Mouse (Mus musculus) midbrain, embryonic 10.5 days (tissue): ENCODE measurements around the gene Tmem186. TPM values are rescaled to one million over a fixed set of nuclear protein-coding genes. Genes with fewer than 3 reads are reported as not detected.

ENCODE experiments used
- DNase-seq: peaks from one replicate; pipeline ENCODE4 v3.0.0-alpha.2; 2017; ENCODE audit warnings: low spot score
- H3K27ac ChIP-seq: fragments of 300-500 bp; sonication (generic); replicated peaks from 2 replicates; pipeline ENCODE4 v1.5.1; 2016; ENCODE audit warnings: mild to moderate bottlenecking
- H3K27me3 ChIP-seq: fragments of 300-500 bp; sonication (generic); 2 replicates; pipeline ENCODE4 v1.6.1; 2016; ENCODE audit warnings: low read depth, mild to moderate bottlenecking; ENCODE audit not compliant: poor library complexity, severe bottlenecking
- H3K36me3 ChIP-seq: fragments of 300-500 bp; sonication (generic); 2 replicates; pipeline ENCODE4 v1.6.1; 2016; ENCODE audit warnings: mild to moderate bottlenecking, moderate library complexity
- H3K4me1 ChIP-seq: fragments of 300-500 bp; sonication (generic); 2 replicates; pipeline ENCODE4 v1.6.1; 2016
- H3K4me3 ChIP-seq: fragments of 300-500 bp; sonication (generic); 2 replicates; pipeline ENCODE4 v1.5.1; 2016; ENCODE audit warnings: mild to moderate bottlenecking, moderate library complexity
- H3K9me3 ChIP-seq: fragments of 300-500 bp; sonication (generic); replicated peaks from 2 replicates; pipeline ENCODE4 v1.6.1; 2016; ENCODE audit warnings: mild to moderate bottlenecking
- WGBS: fragments of 180-500 bp; shearing (Covaris S2); methylation state at CpG from one replicate; pipeline ENCODE4 v1.1.7; 2016; 5-methylcytosine and 5-hydroxymethylcytosine counted together
- polyA plus RNA-seq: library from polyadenylated mRNA; unstranded; fragments of >200 nt; fragmentation: Nextera tagmentation; extraction: Ambion mirVana; gene quantifications from 2 replicates; pipeline ENCODE4 v1.2.1, GENCODE M21; 2016

Gene Tmem186
- polyA plus RNA-seq, 1 experiment from 2014 or later, result 25.7 TPM

GRCm38 (mm10) chr16:8663606-8664539 lies 26.4 kb upstream of the Tmem186 start:
- H3K9me3 ChIP-seq, result no peaks in the 10 kb centered on the region
- no peaks in the 10 kb centered on the region for H3K27me3 ChIP-seq
- peaks cover 32% of the 10 kb centered on the region for H3K4me1 ChIP-seq
- H3K27ac ChIP-seq, result no peak overlapping the region
- H3K4me3 ChIP-seq, result no peak overlapping the region
- H3K36me3 ChIP-seq, result peaks cover 93% of the 10 kb centered on the region
- WGBS, result 91% methylated on average over 24 of the region's 24 CpGs
- DNase-seq, result no peak

GRCm38 (mm10) chr16:8663022-8663421 lies 25.5 kb upstream of the Tmem186 start:
- Histone ChIP-seq H3K36me3 (peaks cover 93% of the 10 kb centered on the region), H3K27ac (no peak overlapping the region), H3K27me3 (no peaks in the 10 kb centered on the region), H3K4me1 (peaks cover 23% of the 10 kb centered on the region), H3K9me3 (no peaks in the 10 kb centered on the region), H3K4me3 (no peak overlapping the region)
- 88% methylated on average over 2 of the region's 2 CpGs for WGBS
- no peak for DNase-seq

- H3K4me1 ChIP-seq, result no peaks in the 10 kb centered on the region
- H3K27ac ChIP-seq, result no peak overlapping the region
- no peaks in the 10 kb centered on the region for H3K9me3 ChIP-seq
- peaks cover 93% of the 10 kb centered on the region for H3K36me3 ChIP-seq
- no peak for DNase-seq
- WGBS, result 93% methylated on average over 4 of the region's 4 CpGs
- H3K4me3 ChIP-seq, result no peak overlapping the region
- H3K27me3 ChIP-seq, result no peaks in the 10 kb centered on the region
These were observed 21.3 kb upstream of the Tmem186 start for GRCm38 (mm10) chr16:8658764-8659163.

- H3K27me3 ChIP-seq, result no peaks in the 10 kb centered on the region
- H3K4me1 ChIP-seq, result no peaks in the 10 kb centered on the region
- whole genome bisulfite sequencing, result 84% methylated on average over 4 of the region's 4 CpGs
- no peak overlapping the region for H3K27ac ChIP-seq
- no peaks in the 10 kb centered on the region for H3K9me3 ChIP-seq
- no peak for DNase-seq
- H3K4me3 ChIP-seq, result no peak overlapping the region
- peaks cover 93% of the 10 kb centered on the region for H3K36me3 ChIP-seq
These were observed 20.8 kb upstream of the Tmem186 start for GRCm38 (mm10) chr16:8658349-8658748.

GRCm38 (mm10) chr16:8656256-8656655 lies 18.7 kb upstream of the Tmem186 start:
- Histone ChIP-seq H3K27ac (no peak overlapping the region), H3K4me3 (no peak overlapping the region), H3K27me3 (no peaks in the 10 kb centered on the region), H3K4me1 (no peaks in the 10 kb centered on the region), H3K9me3 (no peaks in the 10 kb centered on the region), H3K36me3 (peaks cover 91% of the 10 kb centered on the region)
- 77% methylated on average over 2 of the region's 2 CpGs for WGBS
- no peak for DNase-seq

GRCm38 (mm10) chr16:8655599-8655998 lies 18.1 kb upstream of the Tmem186 start:
- Histone ChIP-seq H3K36me3 (peaks cover 92% of the 10 kb centered on the region), H3K4me1 (no peaks in the 10 kb centered on the region), H3K27ac (no peak overlapping the region), H3K9me3 (no peaks in the 10 kb centered on the region), H3K4me3 (no peak overlapping the region), H3K27me3 (no peaks in the 10 kb centered on the region)
- WGBS, result 86% methylated on average over 9 of the region's 9 CpGs
- no peak for DNase-seq

GRCm38 (mm10) chr16:8655108-8655507 lies 17.6 kb upstream of the Tmem186 start:
- Histone ChIP-seq H3K9me3 (no peaks in the 10 kb centered on the region), H3K36me3 (peaks cover 90% of the 10 kb centered on the region), H3K4me3 (no peak overlapping the region), H3K27me3 (no peaks in the 10 kb centered on the region), H3K27ac (no peak overlapping the region), H3K4me1 (no peaks in the 10 kb centered on the region)
- WGBS, result 91% methylated on average over 6 of the region's 6 CpGs
- DNase-seq, result no peak

- Histone ChIP-seq H3K4me1 (no peaks in the 10 kb centered on the region), H3K4me3 (no peak overlapping the region), H3K27ac (no peak overlapping the region), H3K36me3 (peaks cover 91% of the 10 kb centered on the region), H3K27me3 (no peaks in the 10 kb centered on the region), H3K9me3 (no peaks in the 10 kb centered on the region)
- DNase-seq, result no peak
- WGBS, result 91% methylated on average over 3 of the region's 3 CpGs
These were observed 12.5 kb upstream of the Tmem186 start for GRCm38 (mm10) chr16:8650007-8650406.

GRCm38 (mm10) chr16:8645546-8645945 lies 8.0 kb upstream of the Tmem186 start:
- no peak overlapping the region for H3K27ac ChIP-seq
- H3K36me3 ChIP-seq, result peaks cover 88% of the 10 kb centered on the region
- WGBS, result 88% methylated on average over 6 of the region's 6 CpGs
- no peak overlapping the region for H3K4me3 ChIP-seq
- H3K4me1 ChIP-seq, result no peaks in the 10 kb centered on the region
- DNase-seq, result no peak
- H3K9me3 ChIP-seq, result no peaks in the 10 kb centered on the region
- H3K27me3 ChIP-seq, result no peaks in the 10 kb centered on the region

- Histone ChIP-seq H3K4me3 (no peak overlapping the region), H3K36me3 (peaks cover 79% of the 10 kb centered on the region), H3K27ac (no peak overlapping the region), H3K27me3 (no peaks in the 10 kb centered on the region), H3K4me1 (peaks cover 2% of the 10 kb centered on the region), H3K9me3 (no peaks in the 10 kb centered on the region)
- DNase-seq, result peak; percentile 34
- WGBS, result 80% methylated on average over 2 of the region's 2 CpGs
These were observed 6.3 kb upstream of the Tmem186 start for GRCm38 (mm10) chr16:8643855-8644254.

GRCm38 (mm10) chr16:8639466-8640191 lies 2.1 kb upstream of the Tmem186 start:
- DNase-seq, result no peak
- Histone ChIP-seq H3K4me3 (no peak overlapping the region), H3K36me3 (peaks cover 52% of the 10 kb centered on the region), H3K27ac (no peak overlapping the region), H3K27me3 (no peaks in the 10 kb centered on the region), H3K4me1 (peaks cover 29% of the 10 kb centered on the region), H3K9me3 (no peaks in the 10 kb centered on the region)
- WGBS, result 92% methylated on average over 11 of the region's 11 CpGs

- DNase-seq, result no peak
- Histone ChIP-seq H3K9me3 (no peaks in the 10 kb centered on the region), H3K36me3 (peaks cover 43% of the 10 kb centered on the region), H3K4me1 (peaks cover 29% of the 10 kb centered on the region), H3K4me3 (peak overlapping the region; percentile 87), H3K27ac (peak overlapping the region; percentile 94), H3K27me3 (no peaks in the 10 kb centered on the region)
- WGBS, result 52% methylated on average over 7 of the region's 7 CpGs
These were observed 619 bp upstream of the Tmem186 start for GRCm38 (mm10) chr16:8638131-8638530.

- Histone ChIP-seq H3K27me3 (no peaks in the 10 kb centered on the region), H3K9me3 (no peaks in the 10 kb centered on the region), H3K27ac (peak overlapping the region; percentile 94), H3K4me1 (peaks cover 29% of the 10 kb centered on the region), H3K4me3 (peak overlapping the region; percentile 87), H3K36me3 (peaks cover 47% of the 10 kb centered on the region)
- 2% methylated on average over 13 of the region's 13 CpGs for WGBS
- no peak for DNase-seq
These were observed 670 bp downstream of the Tmem186 start for GRCm38 (mm10) chr16:8636867-8637216.
